Mouse (Mus musculus): Measurements from ENCODE around the gene Olah.
"Not testable (repeated sequence)": the region's sequence is repeated elsewhere in the genome, so short reads cannot be mapped to it uniquely, and the experiment has no call there.

Olah gene

GRCm38 (mm10) chr2:3397110-3397509 lies at the start of gene Olah:
Olah (minus strand) TSS chr2:3397210.
- DNase-seq = not testable (repeated sequence)

- DNase-seq = no peak
Measured at GRCm38 (mm10) chr2:3445984-3446383, 49.0 kb upstream of the Olah start.

- DNase-seq = peak; percentile 27
Measured at GRCm38 (mm10) chr2:3444206-3444605, 47.2 kb upstream of the Olah start.

GRCm38 (mm10) chr2:3437956-3438355 lies 40.9 kb upstream of the Olah start:
- DNase-seq = no peak

- no peak for DNase-seq
Measured at GRCm38 (mm10) chr2:3435369-3436061, 38.5 kb upstream of the Olah start.

GRCm38 (mm10) chr2:3430956-3431355 lies 33.9 kb upstream of the Olah start:
- DNase-seq = no peak

GRCm38 (mm10) chr2:3424579-3424910 lies 27.5 kb upstream of the Olah start:
- DNase-seq = no peak

GRCm38 (mm10) chr2:3423841-3424578 lies 27.0 kb upstream of the Olah start, which contains the start of gene Dclre1c:
Dclre1c (plus strand) TSS chr2:3424131.
- peak; percentile 81 for DNase-seq

- DNase-seq = no peak
Measured at GRCm38 (mm10) chr2:3422548-3422947, 25.5 kb upstream of the Olah start, which contains the start of gene Meig1. Meig1 (minus strand) TSS chr2:3422648.

GRCm38 (mm10) chr2:3420157-3420556 lies 23.1 kb upstream of the Olah start:
- peak; percentile 16 for DNase-seq

GRCm38 (mm10) chr2:3418883-3419431 lies 21.9 kb upstream of the Olah start:
- peak; percentile 85 for DNase-seq

GRCm38 (mm10) chr2:3415676-3416075 lies 18.7 kb upstream of the Olah start:
- no peak for DNase-seq

- peak; percentile 36 for DNase-seq
Measured at GRCm38 (mm10) chr2:3414241-3414640, 17.2 kb upstream of the Olah start.

GRCm38 (mm10) chr2:3407756-3408155 lies 10.7 kb upstream of the Olah start:
- no peak for DNase-seq

GRCm38 (mm10) chr2:3405981-3406380 lies 9.0 kb upstream of the Olah start:
- no peak for DNase-seq

- DNase-seq = no peak
Measured at GRCm38 (mm10) chr2:3391945-3392344, 5.1 kb downstream of the Olah start.

- no peak for DNase-seq
Measured at GRCm38 (mm10) chr2:3387105-3387860, 9.7 kb downstream of the Olah start.

GRCm38 (mm10) chr2:3365127-3365526 lies 31.9 kb downstream of the Olah start:
- no peak for DNase-seq

- no peak for DNase-seq
Measured at GRCm38 (mm10) chr2:3361067-3361466, 35.9 kb downstream of the Olah start.

- no peak for DNase-seq
Measured at GRCm38 (mm10) chr2:3357887-3358286, 39.1 kb downstream of the Olah start.

- DNase-seq = no peak
Measured at GRCm38 (mm10) chr2:3356311-3356710, 40.7 kb downstream of the Olah start.

GRCm38 (mm10) chr2:3355793-3356192 lies 41.2 kb downstream of the Olah start:
- DNase-seq = no peak

- DNase-seq = no peak
Measured at GRCm38 (mm10) chr2:3353160-3353559, 43.9 kb downstream of the Olah start.

Data from cerebellum, adult 9-10 months (tissue).